Mouse (Mus musculus): Measurements from ENCODE around the gene Pcid2.

The Pcid2 gene

GRCm38 (mm10) chr8:13077542-13077941 lies 27.7 kb downstream of the Pcid2 start:
- 54% methylated on average over 7 of the region's 7 CpGs for WGBS

- 92% methylated on average over 1 of the region's 1 CpGs for WGBS
These were observed 29.7 kb downstream of the Pcid2 start for GRCm38 (mm10) chr8:13075579-13075978.

GRCm38 (mm10) chr8:13075044-13075443 lies 30.2 kb downstream of the Pcid2 start:
- WGBS = 89% methylated on average over 8 of the region's 8 CpGs

GRCm38 (mm10) chr8:13073255-13073654 lies 32.0 kb downstream of the Pcid2 start:
- WGBS = 91% methylated on average over 11 of the region's 11 CpGs

- 76% methylated on average over 16 of the region's 16 CpGs for WGBS
These were observed 42.1 kb downstream of the Pcid2 start for GRCm38 (mm10) chr8:13063112-13063511.

- WGBS = 73% methylated on average over 17 of the region's 17 CpGs
These were observed 44.7 kb downstream of the Pcid2 start, which contains the start of gene Proz for GRCm38 (mm10) chr8:13060441-13061150. TSS of gene Proz (plus strand) at chr8:13060914.

- 85% methylated on average over 4 of the region's 4 CpGs for WGBS
These were observed 47.9 kb downstream of the Pcid2 start for GRCm38 (mm10) chr8:13057351-13057750.

- WGBS = 84% methylated on average over 10 of the region's 10 CpGs
These were observed 54.7 kb downstream of the Pcid2 start for GRCm38 (mm10) chr8:13050550-13050949.

GRCm38 (mm10) chr8:13047652-13048051 lies 57.6 kb downstream of the Pcid2 start:
- WGBS = 41% methylated on average over 5 of the region's 5 CpGs

GRCm38 (mm10) chr8:13041459-13041858 lies 63.8 kb downstream of the Pcid2 start:
- 86% methylated on average over 4 of the region's 4 CpGs for WGBS

GRCm38 (mm10) chr8:13039054-13039453 lies 66.2 kb downstream of the Pcid2 start:
- WGBS = 80% methylated on average over 6 of the region's 6 CpGs

GRCm38 (mm10) chr8:13037569-13037968 lies 67.7 kb downstream of the Pcid2 start:
- WGBS = 63% methylated on average over 5 of the region's 5 CpGs

- WGBS = 87% methylated on average over 7 of the region's 7 CpGs
These were observed 68.2 kb downstream of the Pcid2 start, which contains the start of gene F10 for GRCm38 (mm10) chr8:13037015-13037414. TSS of gene F10 (plus strand) at chr8:13037308.

GRCm38 (mm10) chr8:13036346-13036812 lies 68.9 kb downstream of the Pcid2 start:
- WGBS = 56% methylated on average over 10 of the region's 10 CpGs

- 25% methylated on average over 5 of the region's 5 CpGs for WGBS
These were observed 76.8 kb downstream of the Pcid2 start for GRCm38 (mm10) chr8:13028482-13028881.

GRCm38 (mm10) chr8:13027615-13028014 lies 77.6 kb downstream of the Pcid2 start:
- 88% methylated on average over 5 of the region's 5 CpGs for WGBS
